Mouse (Mus musculus) hindbrain, embryonic 16.5 days (tissue): Measurements from ENCODE around the gene Mup20. TPM values are rescaled to one million over a fixed set of nuclear protein-coding genes. Genes with fewer than 3 reads are reported as not detected.
"Not testable (repeated sequence)": the region's sequence is repeated elsewhere in the genome, so short reads cannot be mapped to it uniquely, and the experiment has no call there.

Source experiments
- ATAC-seq: fragments of 200-750 bp; cut with Nextera tagmentation; 2 replicates; pipeline ENCODE4 v1.8.0; 2017; ENCODE audit warnings: moderate TSS enrichment, moderate library complexity
- H3K27ac ChIP-seq: fragments of 300-500 bp; sonication (generic); 2 replicates; pipeline ENCODE4 v1.5.1; 2014; ENCODE audit warnings: low read depth, mild to moderate bottlenecking, control low read depth, low read length, moderate library complexity
- H3K27me3 ChIP-seq: fragments of 300-500 bp; sonication (generic); replicated peaks from 2 replicates; pipeline ENCODE4 v1.6.1; 2014; ENCODE audit warnings: low read length; ENCODE audit not compliant: control insufficient read depth, insufficient read depth
- H3K36me3 ChIP-seq: fragments of 300-500 bp; sonication (generic); 2 replicates; pipeline ENCODE4 v1.6.1; 2014; ENCODE audit warnings: mild to moderate bottlenecking, low read length, moderate library complexity, mixed read lengths; ENCODE audit not compliant: control insufficient read depth, insufficient read depth
- H3K4me1 ChIP-seq: fragments of 300-500 bp; sonication (generic); 2 replicates; pipeline ENCODE4 v1.6.1; 2014; ENCODE audit warnings: low read depth, low read length; ENCODE audit not compliant: control insufficient read depth, insufficient read depth
- H3K4me2 ChIP-seq: fragments of 300-500 bp; sonication (generic); 2 replicates; pipeline ENCODE4 v1.6.1; 2014; ENCODE audit warnings: mild to moderate bottlenecking, low read length, control low read depth, moderate library complexity
- H3K4me3 ChIP-seq: fragments of 300-500 bp; sonication (generic); 2 replicates; pipeline ENCODE4 v1.5.1; 2014; ENCODE audit warnings: mild to moderate bottlenecking, low read length, control low read depth, moderate library complexity
- H3K9ac ChIP-seq: fragments of 300-500 bp; sonication (generic); 2 replicates; pipeline ENCODE4 v1.6.1; 2014; ENCODE audit warnings: low read depth, mild to moderate bottlenecking, control low read depth, low read length, moderate library complexity
- H3K9me3 ChIP-seq: fragments of 300-500 bp; sonication (generic); 2 replicates; pipeline ENCODE4 v1.6.1; 2014; ENCODE audit warnings: mild to moderate bottlenecking, low read length, moderate library complexity; ENCODE audit not compliant: control insufficient read depth
- WGBS: fragments of 180-500 bp; shearing (Covaris S2); extraction: QIAGEN DNeasy Blood & Tissue Kit; methylation state at CpG from one replicate; pipeline ENCODE4 v1.1.7; 2014; 5-methylcytosine and 5-hydroxymethylcytosine counted together
- polyA plus RNA-seq: library from polyadenylated mRNA; unstranded; fragments of >200 nt; fragmentation: Nextera tagmentation; extraction: Ambion mirVana; gene quantifications from 2 replicates; pipeline ENCODE4 v1.2.1, GENCODE M21; 2015

Gene Mup20
- polyA plus RNA-seq, 1 experiment from 2014 or later: not detected

- H3K27ac ChIP-seq: no peak overlapping the region
- 84% methylated on average over 4 of the region's 4 CpGs for WGBS
- no peaks in the 10 kb centered on the region for H3K9me3 ChIP-seq
- H3K36me3 ChIP-seq: no peaks in the 10 kb centered on the region
- H3K9ac ChIP-seq: no peak overlapping the region
- H3K27me3 ChIP-seq: no peaks in the 10 kb centered on the region
- no peaks in the 10 kb centered on the region for H3K4me1 ChIP-seq
- H3K4me2 ChIP-seq: no peak overlapping the region
- ATAC-seq: no peak
- H3K4me3 ChIP-seq: no peak overlapping the region
Observed at GRCm38 (mm10) chr4:62023646-62024045, 30.3 kb downstream of the Mup20 start.

DNA sequence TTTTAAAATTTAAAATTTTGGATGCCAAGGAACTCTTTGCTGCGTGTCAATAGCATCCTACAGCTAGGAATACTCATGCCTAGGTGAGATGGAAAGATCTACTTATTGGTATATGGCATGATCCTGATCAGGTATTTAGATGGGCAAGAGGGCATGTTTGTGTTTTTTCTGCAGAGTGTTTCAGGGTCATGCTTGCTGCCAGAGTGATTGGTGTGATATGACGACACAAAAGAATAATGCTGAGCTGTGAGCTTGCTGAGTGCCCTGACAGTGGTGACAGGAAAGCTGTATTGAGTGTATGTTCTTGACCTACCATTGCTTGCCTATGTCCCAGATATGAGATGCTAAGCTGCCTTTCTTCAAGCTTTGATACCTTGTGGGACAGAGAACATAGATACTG lies 30.8 kb downstream of the Mup20 start:
- Histone ChIP-seq H3K4me3 (no peak overlapping the region), H3K9ac (no peak overlapping the region), H3K27ac (no peak overlapping the region), H3K4me2 (no peak overlapping the region), H3K4me1 (no peaks in the 10 kb centered on the region), H3K27me3 (no peaks in the 10 kb centered on the region), H3K9me3 (no peaks in the 10 kb centered on the region), H3K36me3 (no peaks in the 10 kb centered on the region)
- WGBS: 77% methylated on average over 2 of the region's 2 CpGs
- no peak for ATAC-seq

DNA sequence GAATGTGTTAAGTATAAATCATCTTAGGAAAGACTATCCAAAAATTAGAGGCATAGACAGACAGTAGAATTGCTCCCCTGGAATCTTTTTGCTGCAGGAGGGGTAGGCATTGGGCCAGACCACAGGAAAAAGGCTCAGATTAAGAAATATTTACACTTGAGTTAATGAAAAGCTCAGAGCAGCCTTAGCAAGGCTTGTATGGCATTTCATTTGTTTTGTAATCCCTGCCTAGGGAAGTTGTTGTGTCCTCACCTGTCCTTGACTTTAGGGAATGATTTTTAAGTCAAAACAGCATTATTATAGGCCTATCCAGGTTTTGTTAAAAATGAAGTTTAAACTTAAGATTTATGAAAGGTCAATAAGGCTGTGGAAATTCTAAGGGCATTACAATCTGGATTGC lies 33.4 kb downstream of the Mup20 start:
- H3K36me3 ChIP-seq, H3K4me3 ChIP-seq, H3K4me2 ChIP-seq, ATAC-seq, H3K4me1 ChIP-seq, H3K9me3 ChIP-seq, H3K27ac ChIP-seq, H3K27me3 ChIP-seq, H3K9ac ChIP-seq: not testable (repeated sequence)

Other genes with a start within 250 kb of the Mup20 start
- gene Mup5, start 218.9 kb downstream of the Mup20 start, polyA plus RNA-seq: not detected in 2 replicates
- gene Mup3, start 33.2 kb upstream of the Mup20 start, polyA plus RNA-seq: not detected in 2 replicates
- not detected in 2 replicates for gene Mup21, start 96.7 kb upstream of the Mup20 start, polyA plus RNA-seq
- 26.5 and 31.5 TPM in 2 replicates for gene Zfp37, start 176.9 kb upstream of the Mup20 start, polyA plus RNA-seq
- 17.7 and 18.2 TPM in 2 replicates for gene Slc31a2, start 208.4 kb upstream of the Mup20 start, polyA plus RNA-seq